Mouse (Mus musculus): Measurements from ENCODE around the gene Ccr10. TPM values are rescaled to one million over a fixed set of nuclear protein-coding genes. Genes with fewer than 3 reads are reported as not detected.

The Ccr10 gene
- polyA plus RNA-seq, 1 experiment from 2014 or later = 0.23 TPM

- Histone ChIP-seq H3K4me1 (replicated peaks; ENCODE audit: control insufficient read depth, insufficient read depth, low read length) (peaks cover 15% of the 10 kb centered on the region), H3K9ac (ENCODE audit: low read length) (no peak overlapping the region), H3K36me3 (ENCODE audit: control insufficient read depth, insufficient read depth, low read length) (no peaks in the 10 kb centered on the region), H3K27ac (ENCODE audit: low read depth) (no peak overlapping the region), H3K27me3 (replicated peaks; ENCODE audit: control insufficient read depth, insufficient read depth, low read length) (no peaks in the 10 kb centered on the region), H3K4me3 (ENCODE audit: low read depth, low read length) (no peak overlapping the region), H3K4me2 (ENCODE audit: low read length) (no peak overlapping the region), H3K9me3 (ENCODE audit: control insufficient read depth, low read length) (no peaks in the 10 kb centered on the region)
- no peak for ATAC-seq (replicated peaks; ENCODE audit: low FRiP score, low TSS enrichment, low read depth)
- no peak for DNase-seq (ENCODE audit: low spot score)
- WGBS = 88% methylated on average over 12 of the region's 12 CpGs
These were observed 9.7 kb upstream of the Ccr10 start for GRCm38 (mm10) chr11:101184984-101185383.

- WGBS = 77% methylated on average over 14 of the region's 14 CpGs
- H3K9ac ChIP-seq (ENCODE audit: low read length) = no peak overlapping the region
- H3K27me3 ChIP-seq (replicated peaks; ENCODE audit: control insufficient read depth, insufficient read depth, low read length) = peaks cover 15% of the 10 kb centered on the region
- no peaks in the 10 kb centered on the region for H3K9me3 ChIP-seq (ENCODE audit: control insufficient read depth, low read length)
- H3K36me3 ChIP-seq (ENCODE audit: control insufficient read depth, insufficient read depth, low read length) = no peaks in the 10 kb centered on the region
- no peak overlapping the region for H3K27ac ChIP-seq (ENCODE audit: low read depth)
- no peak overlapping the region for H3K4me2 ChIP-seq (ENCODE audit: low read length)
- ATAC-seq (replicated peaks; ENCODE audit: low FRiP score, low TSS enrichment, low read depth) (no peak), DNase-seq (ENCODE audit: low spot score) (no peak)
- no peak overlapping the region for H3K4me3 ChIP-seq (ENCODE audit: low read depth, low read length)
- no peaks in the 10 kb centered on the region for H3K4me1 ChIP-seq (replicated peaks; ENCODE audit: control insufficient read depth, insufficient read depth, low read length)
These were observed 7.7 kb upstream of the Ccr10 start for GRCm38 (mm10) chr11:101182771-101183517.

GRCm38 (mm10) chr11:101181961-101182360 is 6.7 kb upstream of the Ccr10 start:
- Histone ChIP-seq H3K27me3 (replicated peaks; ENCODE audit: control insufficient read depth, insufficient read depth, low read length) (peaks cover 25% of the 10 kb centered on the region), H3K9ac (ENCODE audit: low read length) (no peak overlapping the region), H3K9me3 (ENCODE audit: control insufficient read depth, low read length) (no peaks in the 10 kb centered on the region), H3K4me2 (ENCODE audit: low read length) (no peak overlapping the region), H3K4me3 (ENCODE audit: low read depth, low read length) (no peak overlapping the region), H3K36me3 (ENCODE audit: control insufficient read depth, insufficient read depth, low read length) (no peaks in the 10 kb centered on the region), H3K4me1 (replicated peaks; ENCODE audit: control insufficient read depth, insufficient read depth, low read length) (peaks cover 4% of the 10 kb centered on the region; the same call in 1 of the 2 replicates), H3K27ac (ENCODE audit: low read depth) (no peak overlapping the region)
- ATAC-seq (replicated peaks; ENCODE audit: low FRiP score, low TSS enrichment, low read depth) = no peak
- no peak for DNase-seq (ENCODE audit: low spot score)
- 93% methylated on average over 11 of the region's 11 CpGs for WGBS

- ATAC-seq (replicated peaks; ENCODE audit: low FRiP score, low TSS enrichment, low read depth) = no peak
These were observed 5.8 kb upstream of the Ccr10 start for GRCm38 (mm10) chr11:101180846-101181740.

GRCm38 (mm10) chr11:101180261-101180660 is 5.0 kb upstream of the Ccr10 start:
- 59% methylated on average over 17 of the region's 17 CpGs for WGBS
- DNase-seq (ENCODE audit: low spot score) (no peak), ATAC-seq (replicated peaks; ENCODE audit: low FRiP score, low TSS enrichment, low read depth) (no peak)

More at GRCm38 (mm10) chr11:101180846-101181740, 5.8 kb upstream of the Ccr10 start:
- no peak overlapping the region for H3K4me2 ChIP-seq (ENCODE audit: low read length)
- peak; percentile 93 for DNase-seq (ENCODE audit: low spot score)
- peaks cover 12% of the 10 kb centered on the region for H3K4me1 ChIP-seq (replicated peaks; ENCODE audit: control insufficient read depth, insufficient read depth, low read length)
- no peak overlapping the region for H3K9ac ChIP-seq (ENCODE audit: low read length)
- peaks cover 32% of the 10 kb centered on the region for H3K27me3 ChIP-seq (replicated peaks; ENCODE audit: control insufficient read depth, insufficient read depth, low read length)
- WGBS = 43% methylated on average over 10 of the region's 10 CpGs
- no peak overlapping the region for H3K4me3 ChIP-seq (ENCODE audit: low read depth, low read length)
- no peaks in the 10 kb centered on the region for H3K9me3 ChIP-seq (ENCODE audit: control insufficient read depth, low read length)
- H3K27ac ChIP-seq (ENCODE audit: low read depth) = no peak overlapping the region
- no peaks in the 10 kb centered on the region for H3K36me3 ChIP-seq (ENCODE audit: control insufficient read depth, insufficient read depth, low read length)

GRCm38 (mm10) chr11:101179306-101179705 is 4.1 kb upstream of the Ccr10 start:
- H3K9me3 ChIP-seq (ENCODE audit: control insufficient read depth, low read length) = no peaks in the 10 kb centered on the region
- WGBS = 82% methylated on average over 15 of the region's 15 CpGs

More at GRCm38 (mm10) chr11:101180261-101180660, 5.0 kb upstream of the Ccr10 start:
- H3K4me1 ChIP-seq (replicated peaks; ENCODE audit: control insufficient read depth, insufficient read depth, low read length) = peaks cover 15% of the 10 kb centered on the region
- no peak overlapping the region for H3K4me2 ChIP-seq (ENCODE audit: low read length)
- no peaks in the 10 kb centered on the region for H3K36me3 ChIP-seq (ENCODE audit: control insufficient read depth, insufficient read depth, low read length)
- no peak overlapping the region for H3K4me3 ChIP-seq (ENCODE audit: low read depth, low read length)
- no peak overlapping the region for H3K27ac ChIP-seq (ENCODE audit: low read depth)
- H3K9me3 ChIP-seq (ENCODE audit: control insufficient read depth, low read length) = no peaks in the 10 kb centered on the region
- H3K9ac ChIP-seq (ENCODE audit: low read length) = no peak overlapping the region
- peaks cover 34% of the 10 kb centered on the region for H3K27me3 ChIP-seq (replicated peaks; ENCODE audit: control insufficient read depth, insufficient read depth, low read length)

GRCm38 (mm10) chr11:101178061-101179058 is 3.1 kb upstream of the Ccr10 start:
- Histone ChIP-seq H3K4me3 (ENCODE audit: low read depth, low read length) (no peak overlapping the region), H3K27me3 (replicated peaks; ENCODE audit: control insufficient read depth, insufficient read depth, low read length) (peaks cover 38% of the 10 kb centered on the region), H3K36me3 (ENCODE audit: control insufficient read depth, insufficient read depth, low read length) (no peaks in the 10 kb centered on the region), H3K4me2 (ENCODE audit: low read length) (no peak overlapping the region), H3K4me1 (replicated peaks; ENCODE audit: control insufficient read depth, insufficient read depth, low read length) (peaks cover 25% of the 10 kb centered on the region), H3K27ac (ENCODE audit: low read depth) (no peak overlapping the region), H3K9me3 (ENCODE audit: control insufficient read depth, low read length) (no peaks in the 10 kb centered on the region), H3K9ac (ENCODE audit: low read length) (no peak overlapping the region)
- DNase-seq (ENCODE audit: low spot score) (no peak), ATAC-seq (replicated peaks; ENCODE audit: low FRiP score, low TSS enrichment, low read depth) (no peak)
- 60% methylated on average over 36 of the region's 36 CpGs for WGBS

More at GRCm38 (mm10) chr11:101179306-101179705, 4.1 kb upstream of the Ccr10 start:
- Histone ChIP-seq H3K36me3 (ENCODE audit: control insufficient read depth, insufficient read depth, low read length) (no peaks in the 10 kb centered on the region), H3K4me1 (replicated peaks; ENCODE audit: control insufficient read depth, insufficient read depth, low read length) (peaks cover 18% of the 10 kb centered on the region), H3K4me3 (ENCODE audit: low read depth, low read length) (no peak overlapping the region), H3K27me3 (replicated peaks; ENCODE audit: control insufficient read depth, insufficient read depth, low read length) (peaks cover 38% of the 10 kb centered on the region), H3K9ac (ENCODE audit: low read length) (no peak overlapping the region), H3K27ac (ENCODE audit: low read depth) (no peak overlapping the region), H3K4me2 (ENCODE audit: low read length) (no peak overlapping the region)
- no peak for ATAC-seq (replicated peaks; ENCODE audit: low FRiP score, low TSS enrichment, low read depth)
- no peak for DNase-seq (ENCODE audit: low spot score)

Measured in intestine, embryonic 14.5 days (tissue).